Mouse (Mus musculus): ENCODE measurements around the gene Plxna4. TPM values are rescaled to one million over a fixed set of nuclear protein-coding genes. Genes with fewer than 3 reads are reported as not detected.

Gene Plxna4
- total RNA-seq, 2 experiments from 2014 or later: 67.6 to 71.8 TPM

- intact Hi-C loops (cut with DNase I): loop anchor here (5.0 kb wide), 1 partner anchor 151 kb away; no protein-coding TSS in a partner anchor
- DNase-seq (ENCODE audit: low spot score in 2 of 2): no peak
These were observed 262.1 kb downstream of the Plxna4 start for GRCm38 (mm10) chr6:32325851-32326250.

DNA sequence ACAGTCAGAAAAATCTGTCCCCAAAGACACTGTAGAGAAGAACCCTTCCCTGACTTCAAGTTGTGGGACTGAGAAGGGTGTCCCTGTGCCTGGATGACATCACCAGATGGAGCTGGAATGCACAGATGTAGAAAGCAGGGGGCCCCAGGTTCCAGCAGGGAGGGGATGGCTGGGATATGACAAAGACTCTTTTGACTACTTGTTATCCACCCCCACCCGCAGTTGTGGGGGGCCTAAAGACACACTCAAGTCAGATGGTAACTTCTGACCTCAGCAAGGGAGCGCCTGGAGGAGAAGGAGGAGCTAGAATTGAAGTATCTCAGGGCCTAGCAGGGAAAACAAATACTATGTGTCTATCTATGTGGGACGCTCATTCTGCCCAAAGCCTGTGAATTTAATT is 266.8 kb downstream of the Plxna4 start:
- intact Hi-C loops (cut with DNase I): loop anchor here (2.0 kb wide), 1 partner anchor 382 kb away; no protein-coding TSS in a partner anchor
- DNase-seq (ENCODE audit: low spot score in 2 of 2): no peak

- intact Hi-C loops (cut with DNase I): loop anchor here (2.0 kb wide), 1 partner anchor 381 kb away; no protein-coding TSS in a partner anchor
- no peak for DNase-seq (ENCODE audit: low spot score in 2 of 2)
These were observed 267.7 kb downstream of the Plxna4 start for GRCm38 (mm10) chr6:32320254-32320653.

- intact Hi-C loops (cut with DNase I): loop anchor here (10.0 kb wide), 1 partner anchor 653 kb away; no protein-coding TSS in a partner anchor
- DNase-seq (ENCODE audit: low spot score in 2 of 2): no peak
These were observed 270.5 kb downstream of the Plxna4 start for GRCm38 (mm10) chr6:32317470-32317869.

GRCm38 (mm10) chr6:32315011-32315450 is 273.0 kb downstream of the Plxna4 start:
- intact Hi-C loops (cut with DNase I): loop anchor here (10.0 kb wide), 1 partner anchor 650 kb away; no protein-coding TSS in a partner anchor
- DNase-seq (ENCODE audit: low spot score in 2 of 2): no peak

DNA sequence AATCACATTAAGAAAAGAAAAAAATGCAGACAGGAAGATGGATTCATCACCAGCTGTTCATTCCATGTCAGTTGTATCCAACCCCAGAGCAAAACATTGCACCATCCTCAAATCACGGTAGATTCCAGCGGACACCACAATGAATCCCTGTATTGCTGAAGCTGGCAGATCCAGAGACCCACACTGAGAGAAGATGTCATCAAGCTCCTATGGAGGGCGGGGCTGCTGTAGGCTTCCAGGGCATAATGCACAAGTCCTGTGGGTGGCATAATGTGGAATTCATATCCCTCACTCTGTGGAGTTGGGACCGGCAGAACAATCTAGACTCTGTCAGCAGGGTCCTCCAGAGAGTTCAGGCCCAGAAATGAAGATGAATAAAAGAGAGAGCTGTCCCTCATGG is 278.8 kb downstream of the Plxna4 start:
- intact Hi-C loops (cut with DNase I): no loop called here
- no peak for DNase-seq (ENCODE audit: low spot score in 2 of 2)

DNA sequence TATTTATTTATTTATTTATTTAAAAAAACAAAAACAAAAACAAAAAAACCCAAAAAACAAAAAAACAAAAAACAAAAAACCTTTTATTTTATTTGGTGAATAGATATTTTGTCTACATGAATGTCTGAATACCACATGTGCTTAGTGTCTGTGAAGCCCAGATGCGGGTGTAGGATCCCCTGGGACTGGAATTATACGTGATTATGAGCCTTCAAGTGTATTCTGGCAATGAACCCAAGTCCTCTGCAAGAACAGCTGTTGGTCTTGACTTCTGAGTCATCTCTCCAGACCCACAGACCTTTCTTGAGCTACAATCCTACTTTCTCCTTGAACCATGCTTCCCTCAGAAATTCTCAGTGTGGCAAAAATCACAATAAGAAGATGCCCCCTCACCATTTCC is 287.4 kb downstream of the Plxna4 start:
- intact Hi-C loops (cut with DNase I): no loop called here
- DNase-seq (ENCODE audit: low spot score in 2 of 2): no peak

DNA sequence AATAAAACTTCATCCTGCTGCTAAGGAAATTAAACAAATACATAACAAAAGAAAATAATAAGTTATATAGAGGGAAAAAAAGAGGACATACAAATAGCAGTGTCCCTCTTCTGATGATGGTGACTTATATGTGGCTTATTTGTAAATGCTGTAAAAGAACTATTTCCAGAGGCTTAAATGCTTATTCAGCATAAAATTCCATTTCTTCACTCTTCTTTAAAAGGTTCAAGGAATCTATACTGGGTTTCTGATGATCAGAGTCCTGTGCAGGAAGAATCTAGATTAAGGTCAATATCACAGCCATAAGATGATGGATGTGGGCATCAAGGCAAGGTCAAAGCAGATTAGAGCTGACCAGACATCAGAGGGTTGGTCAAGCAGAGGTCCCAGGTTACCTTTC is 306.5 kb downstream of the Plxna4 start:
- no peak for DNase-seq (ENCODE audit: low spot score in 2 of 2)
- intact Hi-C loops (cut with DNase I): no loop called here

- DNase-seq (ENCODE audit: low spot score in 2 of 2): no peak
- intact Hi-C loops (cut with DNase I): no loop called here
These were observed 307.3 kb downstream of the Plxna4 start for GRCm38 (mm10) chr6:32280728-32281127.

- peak; percentile 41 to 66 for DNase-seq (ENCODE audit: low spot score in 2 of 2)
- intact Hi-C loops (cut with DNase I): no loop called here
These were observed 316.5 kb downstream of the Plxna4 start for GRCm38 (mm10) chr6:32271463-32271862.

DNA sequence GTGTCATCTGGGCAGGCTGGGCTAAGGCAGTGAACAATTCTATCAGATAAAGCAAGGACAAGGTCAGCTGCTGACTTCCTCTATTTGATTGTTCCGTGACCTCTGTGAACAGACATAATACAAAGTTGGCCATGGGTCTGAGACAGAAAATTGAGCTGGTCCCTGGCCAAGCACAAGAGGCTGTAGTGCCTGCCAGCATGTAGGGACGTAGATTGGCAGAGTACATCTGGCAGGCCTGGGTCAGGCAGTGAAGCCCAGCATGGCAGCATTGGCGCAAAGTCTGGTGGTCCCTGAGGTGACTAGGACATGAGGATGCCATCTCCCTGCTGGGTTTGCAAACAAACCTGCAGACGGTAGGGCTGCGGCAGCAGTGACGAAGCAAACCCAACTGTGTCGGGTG is 321.9 kb downstream of the Plxna4 start:
- intact Hi-C loops (cut with DNase I): no loop called here

DNA sequence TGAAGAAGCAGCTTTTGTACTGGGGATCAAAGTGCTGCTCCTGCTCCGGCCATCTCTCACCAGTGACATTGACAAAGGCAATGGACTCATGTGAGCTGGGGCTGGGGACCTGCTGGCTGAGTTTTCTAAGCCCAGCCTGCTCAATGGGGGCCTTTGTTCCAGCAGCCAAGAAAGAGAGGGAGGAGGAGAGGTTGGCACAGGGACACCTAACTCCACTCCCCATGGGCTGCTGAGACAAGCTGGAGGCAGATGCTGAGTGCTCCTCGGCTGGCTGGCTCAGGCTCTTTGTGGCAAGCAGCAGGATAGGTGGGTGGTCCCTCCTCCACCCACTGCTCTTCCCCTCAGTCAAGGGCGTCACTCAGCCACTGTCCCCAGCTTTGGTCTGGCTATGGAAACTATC is 326.7 kb downstream of the Plxna4 start:
- intact Hi-C loops (cut with DNase I): no loop called here
- peak; percentile 28 to 71 for DNase-seq (ENCODE audit: low spot score in 2 of 2)

More for the DNA sequence above, 321.9 kb downstream of the Plxna4 start:
- no peak for DNase-seq (ENCODE audit: low spot score in 2 of 2)

GRCm38 (mm10) chr6:32260341-32260740 is 327.7 kb downstream of the Plxna4 start:
- DNase-seq (ENCODE audit: low spot score in 2 of 2): no peak
- intact Hi-C loops (cut with DNase I): no loop called here

- intact Hi-C loops (cut with DNase I): no loop called here
- no peak for DNase-seq (ENCODE audit: low spot score in 2 of 2)
These were observed 332.8 kb downstream of the Plxna4 start for GRCm38 (mm10) chr6:32255191-32255590.

GRCm38 (mm10) chr6:32252168-32252567 is 335.8 kb downstream of the Plxna4 start:
- intact Hi-C loops (cut with DNase I): no loop called here
- no peak for DNase-seq (ENCODE audit: low spot score in 2 of 2)

DNA sequence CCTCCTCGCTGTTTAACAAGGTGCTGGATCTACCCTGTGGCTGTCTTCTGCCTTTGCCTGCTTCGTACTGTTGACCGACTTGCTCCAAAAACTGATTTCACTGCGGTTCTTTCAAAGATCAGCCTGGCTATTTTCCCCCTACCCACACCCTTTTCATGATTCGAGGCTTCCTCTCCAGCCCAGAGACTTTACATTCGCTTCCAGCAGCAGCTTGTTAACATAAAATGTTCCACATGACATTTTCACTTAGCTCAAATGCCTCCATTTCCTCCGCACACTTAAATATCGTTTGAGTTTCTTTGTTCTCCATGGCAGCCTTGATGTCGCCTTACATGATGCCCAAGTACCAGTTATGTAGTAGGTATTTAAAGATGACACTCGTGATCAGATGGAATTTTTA is 336.3 kb downstream of the Plxna4 start:
- intact Hi-C loops (cut with DNase I): no loop called here
- no peak for DNase-seq (ENCODE audit: low spot score in 2 of 2)

- intact Hi-C loops (cut with DNase I): no loop called here
- no peak for DNase-seq (ENCODE audit: low spot score in 2 of 2)
These were observed 342.0 kb downstream of the Plxna4 start for GRCm38 (mm10) chr6:32246036-32246435.

- intact Hi-C loops (cut with DNase I): no loop called here
- DNase-seq (ENCODE audit: low spot score in 2 of 2): no peak
These were observed 345.0 kb downstream of the Plxna4 start for GRCm38 (mm10) chr6:32243040-32243439.

DNA sequence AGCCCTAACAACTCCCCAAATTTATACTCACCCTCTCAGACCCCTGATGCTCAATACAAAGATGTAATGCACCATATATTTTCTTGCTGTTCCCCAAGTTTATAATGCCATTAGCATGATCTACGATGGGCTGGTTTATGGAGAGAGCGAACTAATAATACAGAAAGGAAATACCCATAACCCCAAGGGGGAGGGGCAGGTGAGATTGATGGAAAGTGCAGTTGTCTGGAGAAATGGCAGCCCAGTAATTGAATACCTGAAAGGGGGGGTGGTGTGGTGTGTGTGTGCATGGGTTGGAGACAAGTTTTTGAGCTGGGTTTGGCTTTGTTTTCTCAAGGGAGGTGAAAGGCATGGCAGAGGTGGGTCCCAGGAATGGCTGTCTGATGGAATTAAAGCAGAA is 356.6 kb downstream of the Plxna4 start:
- DNase-seq (ENCODE audit: low spot score in 2 of 2): no peak
- intact Hi-C loops (cut with DNase I): no loop called here

DNA sequence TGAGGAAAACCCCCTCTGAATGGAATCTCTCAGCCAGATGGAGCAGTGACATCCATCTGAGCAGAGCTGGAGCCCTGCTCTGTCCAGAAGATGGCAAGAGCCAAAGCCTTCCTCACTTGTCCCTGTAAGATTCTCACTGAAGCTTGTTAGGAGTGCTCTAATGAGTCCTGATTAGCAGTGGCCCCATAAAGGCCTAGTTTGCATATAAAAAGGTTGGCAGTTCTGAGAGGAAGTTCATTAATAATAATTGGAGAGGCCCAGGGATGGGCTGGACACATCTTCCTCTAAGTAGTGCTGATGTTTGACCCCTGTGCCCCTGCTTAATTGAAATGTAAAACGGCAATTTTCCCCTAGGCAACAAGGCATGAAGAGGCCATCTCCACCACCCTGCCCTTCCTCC is 361.4 kb downstream of the Plxna4 start:
- no peak for DNase-seq (ENCODE audit: low spot score in 2 of 2)
- intact Hi-C loops (cut with DNase I): no loop called here

DNA sequence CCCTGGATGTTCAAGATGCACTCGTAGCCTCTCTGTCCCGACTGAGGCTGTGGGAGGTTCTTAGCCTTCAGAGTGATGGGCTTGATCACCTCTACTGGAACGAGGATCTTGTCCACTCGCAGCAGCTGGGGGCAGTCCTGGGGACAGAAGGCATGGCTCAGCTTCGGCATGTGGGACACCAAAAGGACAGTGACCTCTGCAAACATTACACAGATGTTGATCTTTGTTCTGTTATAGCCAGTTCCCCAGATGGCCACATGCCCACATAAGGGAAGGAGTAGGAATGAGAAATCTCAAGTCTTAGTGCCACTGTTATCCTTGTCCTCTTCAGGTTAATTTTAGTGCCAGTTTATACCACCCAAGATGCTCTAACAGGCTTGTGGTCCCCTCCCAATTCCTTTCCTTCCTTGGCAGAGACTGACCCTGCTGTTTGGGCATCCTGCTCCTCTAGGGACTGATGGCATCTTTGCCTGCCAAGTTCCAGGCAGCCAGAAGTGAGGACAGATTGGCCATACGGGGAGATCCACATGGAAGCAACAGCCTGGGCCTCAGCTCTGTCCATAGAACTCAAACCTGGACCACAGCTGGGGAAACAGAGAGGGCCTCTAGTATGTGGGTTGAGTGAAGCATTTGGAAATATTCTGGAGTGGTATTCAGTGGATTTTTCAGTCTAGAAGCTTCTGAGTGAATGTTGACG is 363.8 kb downstream of the Plxna4 start:
- intact Hi-C loops (cut with DNase I): no loop called here
- no peak for DNase-seq (ENCODE audit: low spot score in 2 of 2)

GRCm38 (mm10) chr6:32220765-32221164 is 367.2 kb downstream of the Plxna4 start:
- intact Hi-C loops (cut with DNase I): no loop called here
- peak; percentile 27 to 76 for DNase-seq (ENCODE audit: low spot score in 2 of 2)
